Mouse (Mus musculus) kidney, embryonic 16.5 days (tissue): Measurements from ENCODE around the gene N4bp1. TPM values are rescaled to one million over a fixed set of nuclear protein-coding genes. Genes with fewer than 3 reads are reported as not detected.
A peak's percentile ranks its signal among the peaks of the same experiment; 100 is the strongest.

Experiments used
- ATAC-seq: fragments of 200-750 bp; cut with Nextera tagmentation; 2 replicates; pipeline ENCODE4 v1.8.0; 2017; ENCODE audit warnings: moderate TSS enrichment; ENCODE audit not compliant: low FRiP score, low TSS enrichment
- H3K27ac ChIP-seq: fragments of 300-500 bp; sonication (generic); 2 replicates; pipeline ENCODE4 v1.5.1; 2014; ENCODE audit warnings: low read length
- H3K27me3 ChIP-seq: fragments of 300-500 bp; sonication (generic); 2 replicates; pipeline ENCODE4 v1.6.1; 2014; ENCODE audit warnings: low read length, control low read depth, mixed read lengths; ENCODE audit not compliant: insufficient read depth
- H3K36me3 ChIP-seq: fragments of 300-500 bp; sonication (generic); 2 replicates; pipeline ENCODE4 v1.6.1; 2014; ENCODE audit warnings: low read length, control low read depth, mixed read lengths; ENCODE audit not compliant: insufficient read depth
- H3K4me1 ChIP-seq: fragments of 300-500 bp; sonication (generic); 2 replicates; pipeline ENCODE4 v1.6.1; 2014; ENCODE audit warnings: low read length, control low read depth, mixed read lengths; ENCODE audit not compliant: insufficient read depth
- H3K4me2 ChIP-seq: fragments of 300-500 bp; sonication (generic); replicated peaks from 2 replicates; pipeline ENCODE4 v1.6.1; 2014; ENCODE audit warnings: low read depth, low read length
- H3K4me3 ChIP-seq: fragments of 300-500 bp; sonication (generic); 2 replicates; pipeline ENCODE4 v1.5.1; 2014; ENCODE audit warnings: mild to moderate bottlenecking, low read length
- H3K9ac ChIP-seq: fragments of 300-500 bp; sonication (generic); replicated peaks from 2 replicates; pipeline ENCODE4 v1.6.1; 2014; ENCODE audit warnings: low read length
- H3K9me3 ChIP-seq: fragments of 300-500 bp; sonication (generic); 2 replicates; pipeline ENCODE4 v1.6.1; 2016; ENCODE audit warnings: low read length, control low read depth
- WGBS: fragments of 180-500 bp; shearing (Covaris S2); extraction: QIAGEN DNeasy Blood & Tissue Kit; methylation state at CpG from one replicate; pipeline ENCODE4 v1.1.7; 2014; 5-methylcytosine and 5-hydroxymethylcytosine counted together
- polyA plus RNA-seq: library from polyadenylated mRNA; unstranded; fragments of >200 nt; fragmentation: Nextera tagmentation; extraction: Ambion mirVana; gene quantifications from 2 replicates; pipeline ENCODE4 v1.2.1, GENCODE M21; 2015

The N4bp1 gene
- polyA plus RNA-seq, 1 experiment from 2014 or later: 8.3 TPM

DNA sequence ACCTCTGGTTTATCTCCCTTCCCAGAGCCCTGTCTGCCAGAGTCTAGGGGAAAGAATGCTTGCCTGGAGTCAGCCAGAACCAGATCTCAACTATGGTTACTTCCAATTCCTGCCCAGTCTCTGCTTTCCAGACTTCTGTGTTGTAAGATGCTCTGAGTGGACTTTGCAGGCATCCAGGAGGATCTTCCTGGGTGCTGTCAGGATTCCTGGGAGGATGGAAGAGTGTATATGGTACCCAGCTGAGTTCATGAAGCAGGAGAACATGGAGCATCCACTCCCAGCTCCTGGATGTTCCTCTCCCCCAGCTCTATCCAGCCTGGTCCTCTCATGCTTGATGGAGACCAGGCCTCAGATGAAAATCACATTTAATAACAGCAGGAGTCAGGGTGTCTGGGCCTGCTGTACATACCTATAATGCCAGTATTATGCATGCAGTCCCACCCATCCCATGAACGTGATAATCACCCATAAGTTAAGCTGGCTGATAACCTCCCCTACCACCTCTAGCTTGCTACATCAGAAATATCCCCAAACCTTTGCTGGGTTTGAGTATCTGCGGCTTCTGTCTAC, 64.8 kb downstream of the N4bp1 start:
- ATAC-seq: no peak
- WGBS: 50% methylated on average over 2 of the region's 2 CpGs
- Histone ChIP-seq H3K36me3 (no peaks in the 10 kb centered on the region), H3K9ac (no peak overlapping the region), H3K27ac (no peak overlapping the region), H3K27me3 (no peaks in the 10 kb centered on the region), H3K4me3 (no peak overlapping the region), H3K4me2 (no peak overlapping the region), H3K9me3 (no peaks in the 10 kb centered on the region), H3K4me1 (no peaks in the 10 kb centered on the region)

DNA sequence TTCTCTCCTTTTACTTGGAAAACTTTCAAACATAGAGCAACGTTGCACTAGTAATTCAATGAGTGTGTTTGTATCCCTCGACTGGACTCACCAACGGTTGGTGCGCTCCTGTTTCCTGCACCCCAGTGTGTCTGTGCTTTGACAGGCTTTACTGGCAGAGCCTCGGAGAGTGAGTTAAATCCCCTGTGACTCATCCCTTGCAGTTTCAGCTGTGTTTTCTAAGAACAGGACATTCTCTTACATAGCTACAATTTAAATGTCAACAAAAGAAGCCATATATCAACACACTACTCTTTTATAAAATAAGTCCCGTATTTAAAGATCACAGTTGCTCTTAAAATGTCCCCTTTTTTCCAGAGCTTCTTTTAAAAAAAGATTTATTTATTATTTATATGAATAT, 65.6 kb downstream of the N4bp1 start:
- H3K36me3 ChIP-seq: no peaks in the 10 kb centered on the region
- H3K4me3 ChIP-seq: no peak overlapping the region
- no peak overlapping the region for H3K4me2 ChIP-seq
- no peaks in the 10 kb centered on the region for H3K4me1 ChIP-seq
- no peaks in the 10 kb centered on the region for H3K9me3 ChIP-seq
- no peak for ATAC-seq
- H3K27ac ChIP-seq: no peak overlapping the region
- H3K27me3 ChIP-seq: no peaks in the 10 kb centered on the region
- 41% methylated on average over 6 of the region's 6 CpGs for WGBS
- H3K9ac ChIP-seq: no peak overlapping the region

DNA sequence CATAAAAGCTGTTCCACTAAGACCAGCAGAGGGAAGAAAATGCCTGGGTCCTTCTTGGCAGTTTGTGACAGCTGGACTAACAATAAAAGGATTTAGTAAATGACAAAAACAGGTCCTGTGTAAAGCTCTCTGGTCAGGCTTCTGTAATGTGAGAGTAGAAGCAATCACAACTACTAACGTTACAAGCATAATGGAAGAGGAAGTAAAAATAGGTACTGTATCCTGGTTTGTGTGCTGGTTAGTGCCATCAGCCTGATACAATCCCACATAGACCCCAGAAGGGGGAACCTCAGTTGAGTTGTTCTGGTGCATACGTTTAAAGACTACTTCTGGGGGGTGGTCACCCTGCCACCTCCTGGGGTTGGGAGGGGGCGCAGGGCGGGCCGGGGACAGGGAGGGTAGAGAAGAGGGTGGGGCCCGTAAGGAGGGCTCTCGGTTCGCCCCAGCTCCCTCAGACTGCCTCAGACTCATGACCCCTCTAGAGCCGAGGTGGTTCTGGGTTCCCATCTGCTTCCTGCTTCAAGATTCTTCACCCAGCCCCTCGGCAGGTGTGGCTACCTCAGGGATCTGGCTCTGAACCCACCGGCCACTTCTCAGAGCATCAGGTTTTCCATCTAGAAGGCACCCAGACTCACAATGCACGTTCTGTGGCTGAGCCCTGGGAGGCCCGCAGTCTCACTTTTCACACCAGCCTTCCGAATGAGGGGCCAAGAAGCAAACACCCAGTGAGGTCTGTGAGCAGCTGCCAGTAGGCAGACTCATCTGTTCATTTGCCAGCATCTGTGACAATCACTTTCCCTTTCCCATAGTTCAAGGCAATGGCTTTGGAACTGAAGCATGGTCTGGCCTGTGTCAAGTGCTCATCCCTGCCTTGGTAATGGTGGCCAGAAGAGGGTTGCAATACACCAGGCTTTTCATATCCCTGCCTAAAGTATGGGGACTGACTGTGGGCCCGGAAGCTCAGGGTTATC, 75.8 kb downstream of the N4bp1 start:
- Histone ChIP-seq H3K4me2 (no peak overlapping the region), H3K9me3 (no peaks in the 10 kb centered on the region), H3K36me3 (no peaks in the 10 kb centered on the region), H3K4me1 (no peaks in the 10 kb centered on the region), H3K9ac (no peak overlapping the region), H3K4me3 (no peak overlapping the region), H3K27me3 (no peaks in the 10 kb centered on the region), H3K27ac (no peak overlapping the region)
- WGBS: 74% methylated on average over 15 of the region's 15 CpGs
- no peak for ATAC-seq

DNA sequence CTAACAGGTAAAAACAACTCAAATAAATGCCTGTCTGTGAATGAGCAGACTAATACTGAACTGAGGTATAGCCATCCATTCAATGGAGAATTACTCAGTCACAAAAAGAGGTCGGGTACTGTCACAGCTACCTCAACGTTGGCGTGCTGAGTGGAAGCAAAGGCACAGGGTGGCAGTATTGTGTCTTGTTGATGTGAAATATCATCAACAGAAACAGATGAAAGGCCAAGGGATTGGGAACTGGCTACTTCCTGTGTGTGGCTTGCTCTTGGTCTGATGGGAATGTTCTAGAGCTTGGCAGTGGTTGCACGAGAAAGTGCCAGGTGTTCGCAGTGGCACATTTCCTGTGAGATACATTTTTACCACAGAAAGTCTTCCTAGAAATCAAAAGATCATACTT, 76.8 kb downstream of the N4bp1 start:
- 70% methylated on average over 5 of the region's 5 CpGs for WGBS
- ATAC-seq: no peak
- Histone ChIP-seq H3K36me3 (no peaks in the 10 kb centered on the region), H3K9ac (no peak overlapping the region), H3K4me3 (no peak overlapping the region), H3K27ac (no peak overlapping the region), H3K4me1 (no peaks in the 10 kb centered on the region), H3K9me3 (no peaks in the 10 kb centered on the region), H3K27me3 (no peaks in the 10 kb centered on the region), H3K4me2 (no peak overlapping the region)

DNA sequence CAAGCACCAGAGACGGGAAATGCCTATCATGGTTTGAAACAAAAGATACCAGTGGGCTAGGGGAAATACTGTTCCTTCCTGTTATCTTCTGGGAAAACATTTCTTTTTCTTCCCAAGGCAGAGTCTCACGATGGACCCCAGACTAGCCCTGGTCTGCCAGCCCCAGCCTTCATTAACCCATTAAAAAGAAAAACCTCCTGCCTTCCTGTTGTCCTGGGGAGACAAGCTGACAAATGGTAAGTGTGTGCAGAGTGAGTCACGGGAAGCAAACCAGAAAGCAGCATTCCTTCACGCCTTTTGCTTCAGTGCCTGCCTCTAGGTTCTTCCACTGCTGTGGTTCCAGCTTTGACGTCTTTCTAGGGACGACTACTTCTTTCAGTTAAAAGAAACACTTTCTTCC, 83.1 kb downstream of the N4bp1 start:
- Histone ChIP-seq H3K9me3 (no peaks in the 10 kb centered on the region), H3K9ac (no peak overlapping the region), H3K4me2 (no peak overlapping the region), H3K27ac (peak overlapping the region; percentile 19), H3K27me3 (no peaks in the 10 kb centered on the region), H3K4me3 (no peak overlapping the region), H3K36me3 (no peaks in the 10 kb centered on the region), H3K4me1 (no peaks in the 10 kb centered on the region)
- WGBS: 34% methylated on average over 6 of the region's 6 CpGs
- 0 out of 2 replicates have a peak, but pooled peaks have one; percentile 27 for ATAC-seq

DNA sequence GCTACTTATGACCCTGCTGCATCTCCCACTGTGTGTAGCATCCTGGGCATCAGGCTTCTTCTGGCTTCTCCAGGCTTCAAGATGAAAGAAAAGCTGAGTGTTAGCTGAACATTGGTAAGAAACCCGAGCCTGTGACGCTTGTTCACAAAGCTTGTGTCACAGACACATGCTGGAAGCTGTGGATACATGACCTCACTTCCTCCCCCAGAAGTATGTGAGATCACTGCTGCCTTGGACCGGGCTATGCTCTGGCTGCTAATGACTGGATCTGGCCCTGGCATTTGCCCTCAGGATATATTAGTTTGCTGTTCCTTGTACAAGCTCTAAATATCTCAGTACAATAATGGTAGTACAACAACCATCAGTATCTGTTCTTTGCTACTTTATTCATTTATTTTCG, 84.1 kb downstream of the N4bp1 start:
- Histone ChIP-seq H3K27me3 (no peaks in the 10 kb centered on the region), H3K27ac (no peak overlapping the region; the same call in 1 of the 2 replicates), H3K36me3 (no peaks in the 10 kb centered on the region), H3K4me2 (no peak overlapping the region), H3K4me1 (no peaks in the 10 kb centered on the region), H3K4me3 (no peak overlapping the region), H3K9ac (no peak overlapping the region), H3K9me3 (no peaks in the 10 kb centered on the region)
- WGBS: 23% methylated on average over 4 of the region's 4 CpGs
- no peak for ATAC-seq

DNA sequence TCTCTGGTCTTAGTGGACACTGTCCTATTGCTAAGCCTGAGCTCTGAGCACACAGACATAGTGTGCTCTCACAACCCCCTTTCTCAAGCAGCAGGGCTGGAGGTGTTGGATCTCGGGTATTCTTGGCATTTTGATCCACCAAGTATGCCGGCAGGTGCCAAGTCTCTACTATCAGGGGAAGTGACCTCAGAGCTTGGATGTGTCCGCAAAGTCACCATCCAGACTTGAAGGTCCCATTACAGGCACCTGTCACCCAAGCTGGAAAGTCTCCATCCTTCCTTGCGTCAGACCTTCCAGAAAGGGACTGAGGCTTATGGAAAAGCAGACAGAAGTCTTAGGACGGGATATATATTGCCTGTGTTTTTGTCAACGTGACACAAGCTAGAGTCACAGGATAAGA, 86.9 kb downstream of the N4bp1 start:
- ATAC-seq: no peak
- H3K36me3 ChIP-seq: no peaks in the 10 kb centered on the region
- H3K4me2 ChIP-seq: no peak overlapping the region
- H3K27ac ChIP-seq: no peak overlapping the region
- H3K9ac ChIP-seq: no peak overlapping the region
- 86% methylated on average over 6 of the region's 6 CpGs for WGBS
- no peaks in the 10 kb centered on the region for H3K9me3 ChIP-seq
- H3K4me1 ChIP-seq: no peaks in the 10 kb centered on the region
- H3K27me3 ChIP-seq: no peaks in the 10 kb centered on the region
- no peak overlapping the region for H3K4me3 ChIP-seq

DNA sequence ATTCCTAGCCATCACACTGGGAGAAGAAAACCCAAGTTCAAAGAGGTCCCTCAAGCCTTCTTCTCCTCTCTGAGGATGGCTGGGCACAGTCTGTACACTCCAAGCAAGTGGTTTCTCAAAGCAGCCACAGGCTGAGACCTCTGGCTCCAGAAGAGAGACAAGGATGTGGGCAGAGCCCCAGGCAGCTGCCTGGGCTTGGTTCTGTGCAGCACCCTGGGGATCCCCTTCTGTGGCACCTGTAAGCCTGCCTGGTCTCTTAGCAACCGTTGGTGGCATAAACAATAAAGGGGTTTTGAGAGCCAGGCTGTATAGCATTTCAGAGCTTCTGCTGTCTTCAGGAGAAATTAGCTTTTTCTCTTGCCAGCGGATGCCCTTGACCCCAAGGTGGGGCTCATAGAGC, 87.4 kb downstream of the N4bp1 start:
- no peaks in the 10 kb centered on the region for H3K27me3 ChIP-seq
- H3K4me2 ChIP-seq: no peak overlapping the region
- no peak overlapping the region for H3K4me3 ChIP-seq
- no peak overlapping the region for H3K9ac ChIP-seq
- WGBS: 93% methylated on average over 2 of the region's 2 CpGs
- H3K27ac ChIP-seq: no peak overlapping the region
- no peaks in the 10 kb centered on the region for H3K9me3 ChIP-seq
- H3K4me1 ChIP-seq: no peaks in the 10 kb centered on the region
- no peak for ATAC-seq
- H3K36me3 ChIP-seq: no peaks in the 10 kb centered on the region

DNA sequence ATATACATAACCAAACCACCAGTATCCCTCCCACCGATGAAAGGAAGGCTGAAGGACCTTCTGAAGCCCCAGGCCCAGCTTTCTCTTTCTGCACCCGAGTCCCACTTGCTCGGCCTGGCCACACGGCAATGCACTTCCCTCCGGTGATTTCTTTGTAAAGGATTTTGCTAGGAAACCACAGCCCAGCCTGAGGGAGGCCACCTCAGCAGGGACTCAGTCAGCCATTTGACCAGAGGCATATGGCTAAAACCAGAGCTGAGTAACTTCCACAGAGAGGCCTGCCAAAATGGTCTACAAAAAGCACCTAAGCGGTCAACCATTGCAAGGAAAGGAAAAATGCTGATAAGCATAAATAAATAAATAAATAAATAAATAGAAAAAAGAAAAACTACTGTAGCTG, 90.3 kb downstream of the N4bp1 start:
- Histone ChIP-seq H3K4me2 (no peak overlapping the region), H3K4me3 (no peak overlapping the region), H3K9ac (no peak overlapping the region), H3K9me3 (no peaks in the 10 kb centered on the region), H3K36me3 (no peaks in the 10 kb centered on the region), H3K27me3 (no peaks in the 10 kb centered on the region), H3K4me1 (no peaks in the 10 kb centered on the region), H3K27ac (no peak overlapping the region)
- ATAC-seq: no peak
- WGBS: 52% methylated on average over 6 of the region's 6 CpGs

DNA sequence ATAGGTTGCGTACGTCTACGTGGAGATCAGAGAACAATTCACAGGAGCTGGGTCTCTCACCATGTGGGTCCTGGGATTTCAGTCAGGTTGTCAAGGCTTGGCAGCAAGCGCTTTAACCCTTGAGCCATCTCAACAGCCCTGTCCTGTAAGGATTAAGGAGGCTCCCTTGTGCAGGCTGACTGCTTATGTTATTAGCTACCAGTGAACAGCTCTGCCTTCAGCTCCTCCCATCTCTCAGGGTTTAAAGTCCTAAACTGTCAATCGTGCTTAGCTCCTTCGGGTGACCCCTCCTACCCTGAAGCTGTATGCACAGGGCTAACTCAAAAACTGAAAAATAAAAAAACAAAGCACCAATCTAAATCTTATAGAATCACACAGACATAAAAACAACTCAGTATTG, 93.5 kb downstream of the N4bp1 start:
- Histone ChIP-seq H3K4me2 (no peak overlapping the region), H3K27me3 (no peaks in the 10 kb centered on the region), H3K9ac (no peak overlapping the region), H3K4me3 (no peak overlapping the region), H3K36me3 (no peaks in the 10 kb centered on the region), H3K9me3 (no peaks in the 10 kb centered on the region), H3K27ac (no peak overlapping the region), H3K4me1 (peaks cover 27% of the 10 kb centered on the region)
- no peak for ATAC-seq
- WGBS: 73% methylated on average over 6 of the region's 6 CpGs
